Mouse (Mus musculus) thymus, adult 2 months (tissue): ENCODE measurements around the gene Nt5c3b.

Source experiments
- CTCF ChIP-seq: fragments of 200-500 bp; IDR thresholded peaks from 2 replicates; pipeline ENCODE4 v1.5.1; 2012; ENCODE audit warnings: mild to moderate bottlenecking, control low read depth, low read length, moderate library complexity, borderline replicate concordance; ENCODE audit not compliant: control insufficient read depth, poor library complexity, insufficient read depth; ENCODE audit errors: extremely low read depth
- POLR2A ChIP-seq: fragments of 200-500 bp; IDR thresholded peaks from 2 replicates; pipeline ENCODE4 v1.6.1; 2012; ENCODE audit warnings: mild to moderate bottlenecking, low read length, control low read depth, moderate library complexity; ENCODE audit not compliant: control insufficient read depth, poor library complexity, insufficient read depth; ENCODE audit errors: extremely low read depth

GRCm38 (mm10) chr11:100440691-100441522 lies 701 bp downstream of the Nt5c3b start:
- TF ChIP-seq CTCF (peak; percentile 40; the same call in 1 of the 2 replicates), POLR2A (peak; percentile 93)
